Mouse (Mus musculus) C2C12 (cell line): Measurements from ENCODE around the gene Lingo3. TPM values are rescaled to one million over a fixed set of nuclear protein-coding genes. Genes with fewer than 3 reads are reported as not detected.

ENCODE experiments used
- H3K27me3 ChIP-seq: one replicate; pipeline ENCODE4 v1.6.1; 2011; ENCODE audit not compliant: control insufficient read depth, insufficient read depth, insufficient read length
- H3K36me3 ChIP-seq: one replicate; pipeline ENCODE4 v1.6.1; 2011; ENCODE audit not compliant: control insufficient read depth, insufficient read depth
- H3K4me3 ChIP-seq: one replicate; pipeline ENCODE4 v1.5.1; 2011; ENCODE audit warnings: mild to moderate bottlenecking, control low read depth; ENCODE audit not compliant: poor library complexity, insufficient read depth, severe bottlenecking
- H3K79me2 ChIP-seq: one replicate; pipeline ENCODE4 v1.6.1; 2011; ENCODE audit not compliant: control insufficient read depth, insufficient read depth
- H3K79me3 ChIP-seq: one replicate; pipeline ENCODE4 v1.6.1; 2011; ENCODE audit warnings: low read depth, control low read depth
- H3ac ChIP-seq: one replicate; pipeline ENCODE3; 2011; ENCODE audit warnings: low read depth; ENCODE audit not compliant: control insufficient read depth, insufficient read length
- CEBPB ChIP-seq: IDR thresholded peaks from one replicate; pipeline ENCODE4 v1.6.1; 2011; ENCODE audit warnings: low read depth, mild to moderate bottlenecking, control low read depth, moderate library complexity
- CTCF ChIP-seq: IDR thresholded peaks from one replicate; pipeline ENCODE4 v1.5.1; 2011; ENCODE audit not compliant: control insufficient read depth, insufficient read depth, insufficient read length
- FOSL1 ChIP-seq: IDR thresholded peaks from one replicate; pipeline ENCODE4 v1.8.0; 2011; ENCODE audit warnings: mild to moderate bottlenecking, low read length; ENCODE audit not compliant: poor library complexity, insufficient read depth, severe bottlenecking
- MAX ChIP-seq: IDR thresholded peaks from one replicate; pipeline ENCODE4 v1.6.1; 2011; ENCODE audit warnings: mild to moderate bottlenecking, control low read depth
- MYOD1 ChIP-seq: IDR thresholded peaks from one replicate; pipeline ENCODE4 v1.6.1; 2011; ENCODE audit warnings: low read depth; ENCODE audit not compliant: control insufficient read depth, insufficient read length
- MYOG ChIP-seq: IDR thresholded peaks from one replicate; pipeline ENCODE4 v1.6.1; 2011; ENCODE audit not compliant: control insufficient read depth, insufficient read length; ENCODE audit errors: extremely low read depth
- USF1 ChIP-seq: IDR thresholded peaks from one replicate; pipeline ENCODE4 v1.6.1; 2011; ENCODE audit warnings: low read depth, mild to moderate bottlenecking, control low read depth, moderate library complexity
- polyA plus RNA-seq: library from polyadenylated mRNA; unstranded; fragments of >200 nt; fragmentation: generic; extraction: Trizol; gene quantifications from one replicate; pipeline ENCODE4 v1.2.1, GENCODE M21; 2012; ENCODE audit warnings: missing spikeins

Lingo3 gene
- polyA plus RNA-seq, 1 experiment, result 0.05 TPM

GRCm38 (mm10) chr10:80806341-80807056 lies 37.3 kb downstream of the Lingo3 start:
- Histone ChIP-seq H3K79me3 (peaks cover 7% of the 10 kb centered on the region), H3K27me3 (no peaks in the 10 kb centered on the region), H3ac (no peak overlapping the region), H3K4me3 (no peak overlapping the region), H3K36me3 (peaks cover 47% of the 10 kb centered on the region), H3K79me2 (peaks cover 10% of the 10 kb centered on the region)
- TF ChIP-seq MAX (no peak), CTCF (no peak)

- Histone ChIP-seq H3K27me3 (no peaks in the 10 kb centered on the region), H3K79me2 (peaks cover 15% of the 10 kb centered on the region), H3K4me3 (no peak overlapping the region), H3K36me3 (peaks cover 52% of the 10 kb centered on the region), H3ac (no peak overlapping the region), H3K79me3 (peaks cover 12% of the 10 kb centered on the region)
- peak; percentile 24 for TF ChIP-seq CTCF
- TF ChIP-seq CEBPB, result no peak
These were observed 37.9 kb downstream of the Lingo3 start for GRCm38 (mm10) chr10:80805925-80806324.

GRCm38 (mm10) chr10:80805322-80805721 lies 38.5 kb downstream of the Lingo3 start:
- H3K36me3 ChIP-seq, result peaks cover 58% of the 10 kb centered on the region
- peaks cover 21% of the 10 kb centered on the region for H3K79me2 ChIP-seq
- no peak for TF ChIP-seq FOSL1
- TF ChIP-seq MYOG, result no peak
- no peak for TF ChIP-seq MAX
- TF ChIP-seq CTCF, result no peak
- no peak for TF ChIP-seq USF1
- no peak for TF ChIP-seq CEBPB
- no peak for TF ChIP-seq MYOD1
- no peak overlapping the region for H3ac ChIP-seq
- peaks cover 18% of the 10 kb centered on the region for H3K79me3 ChIP-seq
- H3K27me3 ChIP-seq, result no peaks in the 10 kb centered on the region
- no peak overlapping the region for H3K4me3 ChIP-seq

GRCm38 (mm10) chr10:80804916-80805315 lies 38.9 kb downstream of the Lingo3 start, which contains the start of gene Amh:
Gene Amh, plus strand, starts transcription at chr10:80805243.
- H3K79me2 ChIP-seq, result peaks cover 25% of the 10 kb centered on the region
- H3K27me3 ChIP-seq, result no peaks in the 10 kb centered on the region
- peaks cover 22% of the 10 kb centered on the region for H3K79me3 ChIP-seq
- no peak within 1 kb of the TSS for H3K4me3 ChIP-seq
- peaks cover 62% of the 10 kb centered on the region for H3K36me3 ChIP-seq
- TF ChIP-seq MYOD1 (no peak), MAX (no peak), CTCF (no peak), CEBPB (no peak), USF1 (no peak), MYOG (no peak), FOSL1 (no peak)
- no peak within 1 kb of the TSS for H3ac ChIP-seq

DNA sequence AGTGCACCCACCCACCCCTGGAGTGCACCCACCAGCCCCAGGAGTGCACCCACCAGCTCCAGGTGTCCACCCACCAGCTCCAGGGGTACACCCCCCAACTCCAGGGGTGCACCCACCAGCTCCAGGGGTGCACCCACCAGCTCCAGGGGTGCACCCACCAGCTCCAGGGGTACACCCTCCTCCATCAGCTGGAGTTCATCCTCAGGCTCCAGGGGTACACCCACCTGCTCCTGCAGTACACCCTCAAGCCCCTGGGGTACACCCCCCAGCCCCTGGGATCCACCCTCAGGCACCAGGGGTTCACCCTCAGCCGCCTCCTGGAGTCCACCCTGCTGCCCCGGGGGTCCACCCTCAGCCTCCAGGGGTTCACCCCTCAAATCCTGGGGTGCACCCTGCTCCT lies 39.5 kb downstream of the Lingo3 start:
- Histone ChIP-seq H3K79me3 (peaks cover 27% of the 10 kb centered on the region), H3ac (no peak overlapping the region), H3K27me3 (no peaks in the 10 kb centered on the region), H3K4me3 (no peak overlapping the region), H3K36me3 (peaks cover 68% of the 10 kb centered on the region), H3K79me2 (peaks cover 31% of the 10 kb centered on the region)
- TF ChIP-seq FOSL1, result no peak
- TF ChIP-seq MAX, result no peak
- no peak for TF ChIP-seq MYOG
- TF ChIP-seq MYOD1, result no peak
- no peak for TF ChIP-seq CEBPB
- no peak for TF ChIP-seq CTCF
- no peak for TF ChIP-seq USF1

DNA sequence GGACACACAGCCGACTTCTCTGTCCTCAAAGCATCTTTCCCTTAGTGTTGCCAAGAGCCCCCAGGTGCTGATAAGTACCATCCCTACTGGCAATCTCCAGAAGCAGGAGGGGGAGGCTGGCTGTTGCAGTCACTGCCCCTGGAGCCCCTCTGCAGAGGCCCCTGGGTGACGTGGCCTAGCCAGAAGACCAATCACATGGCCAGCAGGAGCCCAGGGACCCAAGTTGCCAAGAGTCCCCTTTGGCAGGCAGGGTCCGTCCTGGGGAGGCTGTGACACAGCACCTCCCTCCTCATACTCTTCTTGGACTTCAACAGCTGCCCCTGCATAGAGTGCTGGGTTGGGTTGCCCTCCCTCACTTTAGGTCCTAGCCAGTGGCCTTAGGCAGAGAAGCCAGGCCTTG lies 40.8 kb downstream of the Lingo3 start:
- TF ChIP-seq MAX (no peak), USF1 (no peak), MYOD1 (no peak), FOSL1 (no peak), CTCF (no peak), CEBPB (no peak), MYOG (no peak)
- Histone ChIP-seq H3K36me3 (peaks cover 68% of the 10 kb centered on the region), H3K27me3 (no peaks in the 10 kb centered on the region), H3K4me3 (no peak overlapping the region), H3K79me3 (peaks cover 36% of the 10 kb centered on the region), H3K79me2 (peaks cover 45% of the 10 kb centered on the region), H3ac (no peak overlapping the region)
